Mouse (Mus musculus) A20 (cell line): Measurements from ENCODE around the gene Spint3.

ENCODE experiments used
- DNase-seq: peaks from one replicate; pipeline ENCODE4 v3.0.0-alpha.2; 2011; ENCODE audit warnings: low read depth, low spot score

The Spint3 gene

DNA sequence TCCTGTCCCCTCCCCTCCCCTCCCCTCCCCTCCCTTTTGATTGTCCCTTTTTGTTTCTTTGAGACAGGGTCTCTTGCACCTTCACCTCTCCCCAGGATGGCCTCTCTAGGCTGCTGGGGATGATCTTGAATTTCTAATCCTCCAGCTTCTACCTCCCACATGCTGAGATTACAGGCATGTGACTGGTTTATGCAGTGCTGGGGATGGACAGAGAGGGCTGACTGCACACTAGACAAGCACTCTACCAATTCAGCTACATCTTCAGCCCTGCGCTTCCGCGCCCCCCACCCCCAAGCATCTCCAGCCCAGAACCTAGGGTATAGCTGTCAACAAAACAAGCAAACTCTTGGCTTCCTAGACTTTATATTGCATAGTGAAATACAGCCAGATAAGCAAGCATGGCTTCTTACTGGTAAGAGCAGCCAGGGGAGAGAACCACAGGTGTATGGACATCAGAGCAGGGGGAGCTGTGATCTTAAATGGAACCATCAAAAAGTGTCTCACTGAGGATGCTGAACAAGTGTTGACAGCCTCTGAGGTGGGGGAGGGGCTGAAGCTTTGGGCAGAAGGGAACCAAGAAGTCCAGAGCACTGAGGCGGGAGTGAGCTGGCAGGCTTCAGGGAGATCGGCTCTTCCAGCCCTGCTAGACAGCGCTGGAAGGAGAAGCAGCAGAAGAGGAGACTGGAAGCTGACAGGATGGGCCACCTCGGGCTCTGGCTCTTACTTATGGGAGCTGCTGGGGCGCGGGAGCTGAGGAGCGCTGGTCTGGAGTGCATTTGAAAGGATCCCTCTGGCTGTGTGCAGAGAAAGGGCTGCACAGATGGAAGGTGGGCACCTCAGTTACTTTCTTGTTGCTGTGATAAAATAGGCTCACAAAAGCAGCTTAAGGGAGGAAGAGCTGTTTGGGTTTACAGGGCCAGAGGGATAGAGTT, 23.0 kb downstream of the Spint3 start:
- DNase-seq, result no peak

GRCm38 (mm10) chr2:164549338-164549737, 23.9 kb downstream of the Spint3 start:
- no peak for DNase-seq

DNA sequence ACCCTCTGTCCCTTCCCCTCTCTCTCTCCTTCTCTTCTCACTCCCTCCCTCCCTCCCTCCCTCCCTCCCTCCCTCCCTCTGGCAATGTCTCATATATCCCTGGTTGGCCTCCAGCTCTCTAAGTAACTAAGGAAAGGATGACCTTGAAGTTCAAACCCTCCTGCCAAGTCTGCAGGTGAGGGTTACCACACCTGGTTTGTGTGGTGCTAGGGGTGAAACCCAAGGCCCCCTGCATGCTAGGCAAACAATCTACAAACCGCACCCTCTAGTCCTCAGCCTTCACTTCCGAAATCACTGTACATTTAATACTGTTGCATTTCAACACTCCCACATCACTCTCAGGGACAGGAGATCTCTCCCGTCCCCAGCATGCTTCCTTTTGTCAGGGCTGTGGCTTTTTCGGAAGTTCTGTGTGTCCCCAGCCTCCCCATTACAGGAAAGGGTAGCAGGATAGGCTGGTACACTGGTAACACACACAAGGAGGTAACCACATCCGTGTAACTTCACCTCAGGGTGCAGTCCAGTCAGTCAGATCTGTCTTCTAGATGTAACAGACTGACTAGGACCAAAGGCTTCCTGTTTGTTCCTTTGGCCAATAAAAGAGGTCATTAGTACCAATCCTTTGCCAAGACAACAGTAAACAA, 28.7 kb downstream of the Spint3 start:
- DNase-seq, result no peak

DNA sequence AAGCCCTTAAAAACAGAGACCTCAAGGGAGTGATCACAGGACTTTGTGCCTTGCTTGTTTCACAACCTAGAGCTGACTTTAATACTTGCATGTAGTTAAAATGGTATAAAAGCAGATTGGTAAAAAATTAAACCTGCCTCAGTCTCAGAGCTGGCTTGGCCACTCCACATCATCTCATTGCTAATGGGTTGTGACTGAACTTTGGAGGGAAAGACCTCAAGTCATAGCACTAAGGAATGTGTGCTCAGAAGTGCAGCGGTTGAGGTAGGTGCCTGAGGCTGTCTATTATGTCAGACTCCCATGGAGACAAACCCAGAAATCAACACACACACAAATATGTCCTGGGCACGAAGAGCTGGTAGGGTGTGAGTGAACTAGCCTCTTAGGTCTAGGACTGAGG, 29.5 kb downstream of the Spint3 start:
- DNase-seq, result no peak

- no peak for DNase-seq
Measured at GRCm38 (mm10) chr2:164542598-164542997, 30.7 kb downstream of the Spint3 start.

DNA sequence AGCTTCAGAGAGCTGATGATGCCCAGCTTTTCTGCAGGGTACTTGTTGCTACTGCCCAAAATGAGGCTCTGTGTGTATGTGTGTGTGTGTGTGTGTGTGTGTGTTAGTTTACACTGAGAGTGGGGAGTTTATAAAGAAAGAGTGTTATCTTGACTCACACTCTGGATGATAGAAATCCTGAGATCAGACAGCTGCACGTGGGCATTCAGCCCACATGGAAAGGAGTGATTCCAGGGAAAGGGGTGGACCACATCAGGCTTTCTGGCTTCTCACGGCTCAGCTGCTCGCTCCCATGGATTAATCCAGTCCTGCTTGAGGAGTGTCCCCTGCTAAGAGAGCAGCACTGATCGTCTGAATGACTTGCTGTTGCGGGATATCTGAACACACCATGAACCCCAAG, 31.1 kb downstream of the Spint3 start:
- DNase-seq, result no peak

GRCm38 (mm10) chr2:164540652-164541427, 32.4 kb downstream of the Spint3 start:
- no peak for DNase-seq

GRCm38 (mm10) chr2:164537003-164537402, 36.3 kb downstream of the Spint3 start:
- no peak for DNase-seq

DNA sequence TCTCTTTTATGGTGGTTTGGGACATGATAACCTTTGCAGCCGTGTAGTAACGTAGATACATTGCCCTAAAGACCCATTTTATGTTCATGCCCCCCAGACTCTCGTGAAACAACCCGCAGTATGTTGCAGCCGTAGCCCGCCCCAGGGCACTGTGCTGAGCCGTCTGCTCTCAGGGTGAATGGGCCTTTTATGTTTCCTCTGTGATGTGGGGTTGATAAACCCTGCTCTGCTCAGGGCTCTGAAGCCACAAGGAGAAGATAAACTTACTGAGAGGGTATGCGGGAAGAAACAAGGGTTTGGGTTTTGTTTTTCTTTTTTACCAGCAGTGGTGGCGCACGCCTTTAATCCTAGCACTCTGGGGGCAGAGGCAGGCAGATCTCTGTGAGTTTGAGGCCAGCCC, 38.9 kb downstream of the Spint3 start:
- no peak for DNase-seq

DNA sequence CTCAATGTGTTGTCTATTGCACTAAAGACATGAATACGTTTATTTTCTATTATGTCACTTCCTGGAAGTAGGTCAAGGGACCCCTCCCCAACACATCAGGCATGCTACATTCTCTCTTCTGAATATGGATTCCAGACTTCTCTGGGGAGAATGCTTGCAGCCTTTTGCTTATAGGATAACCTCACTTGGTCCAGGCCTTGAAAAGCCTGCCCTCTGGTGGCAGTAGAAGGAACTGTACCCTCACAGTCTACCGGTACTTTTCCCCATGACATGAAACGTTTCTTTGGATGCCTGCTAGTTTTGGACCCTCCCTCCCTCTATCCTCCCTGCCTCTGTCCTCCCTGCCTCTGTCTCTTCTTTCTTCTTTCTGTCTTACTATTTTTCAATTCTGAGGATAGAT, 42.1 kb downstream of the Spint3 start:
- DNase-seq, result peak; percentile 75

- peak; percentile 16 for DNase-seq
Measured at GRCm38 (mm10) chr2:164528557-164528956, 44.7 kb downstream of the Spint3 start.

- peak; percentile 82 for DNase-seq
Measured at GRCm38 (mm10) chr2:164523301-164523773, 49.9 kb downstream of the Spint3 start.

DNA sequence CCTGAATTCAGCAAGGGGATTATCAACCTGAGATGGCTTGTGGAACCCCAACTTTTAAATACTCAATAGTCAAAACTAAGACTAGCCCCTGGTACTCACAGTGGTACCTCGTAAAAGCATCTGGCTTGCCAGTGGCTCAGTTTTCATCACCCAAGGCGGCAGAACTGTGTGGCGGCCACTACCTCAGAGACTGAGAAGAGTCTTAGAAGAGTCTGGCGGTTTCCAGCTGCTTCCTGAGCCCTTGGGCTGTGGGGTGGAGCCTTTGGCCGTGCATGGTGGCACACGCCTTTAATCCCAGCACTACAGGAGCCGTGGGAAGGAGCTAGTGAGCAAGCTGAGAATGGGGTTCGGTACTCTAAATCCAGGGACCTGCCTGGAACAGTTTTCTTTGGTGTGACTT, 51.0 kb downstream of the Spint3 start:
- no peak for DNase-seq

DNA sequence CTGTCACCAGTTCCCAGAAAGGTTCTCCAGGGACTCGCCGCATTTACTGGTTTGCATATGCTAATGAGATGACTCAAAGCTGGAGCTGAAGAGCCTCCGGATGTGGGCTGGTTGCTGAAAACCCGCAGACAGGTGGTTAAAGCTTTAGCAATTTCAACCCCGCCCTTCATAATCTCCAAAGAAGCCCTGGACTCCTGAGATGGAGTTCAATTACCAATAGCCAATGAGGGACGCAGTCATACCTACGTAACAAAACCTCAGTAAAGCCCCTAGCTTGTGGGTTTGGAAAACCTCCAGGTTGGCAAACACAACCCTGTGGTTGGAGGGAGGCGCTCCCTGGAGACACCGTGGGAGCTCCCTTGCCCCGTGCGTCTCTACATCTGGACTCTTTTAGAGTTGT, 51.4 kb downstream of the Spint3 start:
- DNase-seq, result peak; percentile 96

GRCm38 (mm10) chr2:164520782-164521181, 52.5 kb downstream of the Spint3 start:
- DNase-seq, result peak; percentile 85
